Mouse (Mus musculus) erythroblast, embryonic 14.5 days (primary cell): Measurements from ENCODE around the gene Retn.

ENCODE experiments used
- GATA1 ChIP-seq: IDR thresholded peaks from 2 replicates; pipeline ENCODE4 v1.6.1; 2012; ENCODE audit warnings: low read length, inconsistent platforms, mixed read lengths
- TAL1 ChIP-seq: IDR thresholded peaks from 3 replicates; pipeline ENCODE4 v1.6.1; 2012; ENCODE audit warnings: low read length, inconsistent platforms, mixed read lengths

- TF ChIP-seq GATA1 (no peak), TAL1 (no peak)
Observed at GRCm38 (mm10) chr8:3707611-3708010, 52.0 kb downstream of the Retn start.
